Mouse (Mus musculus): Measurements from ENCODE around the gene Pglyrp4.
"Not testable (repeated sequence)": the region's sequence is repeated elsewhere in the genome, so short reads cannot be mapped to it uniquely, and the experiment has no call there.

Gene Pglyrp4

DNA sequence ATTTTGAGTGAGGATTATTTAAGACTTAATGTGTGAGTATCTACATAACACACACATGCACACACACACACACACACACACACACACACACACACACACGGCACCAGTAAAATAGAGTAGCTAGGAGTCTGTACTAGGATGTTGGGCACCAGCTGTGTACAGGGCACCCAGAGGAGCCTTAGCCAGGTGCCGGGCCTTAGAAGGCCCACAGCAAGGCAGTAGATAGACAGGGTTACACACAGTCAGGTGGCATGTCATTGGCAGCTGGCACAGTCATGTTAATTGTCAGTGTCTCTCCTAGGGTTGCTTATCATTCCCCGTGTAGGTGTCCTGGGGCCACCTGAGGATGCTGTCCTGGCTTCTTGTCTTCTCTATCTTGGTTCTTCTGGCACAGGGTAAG lies at the start of gene Pglyrp4:
Gene Pglyrp4, plus strand, starts transcription at position 301 of the 400 bp plus-strand sequence.
- no peak for DNase-seq

DNA sequence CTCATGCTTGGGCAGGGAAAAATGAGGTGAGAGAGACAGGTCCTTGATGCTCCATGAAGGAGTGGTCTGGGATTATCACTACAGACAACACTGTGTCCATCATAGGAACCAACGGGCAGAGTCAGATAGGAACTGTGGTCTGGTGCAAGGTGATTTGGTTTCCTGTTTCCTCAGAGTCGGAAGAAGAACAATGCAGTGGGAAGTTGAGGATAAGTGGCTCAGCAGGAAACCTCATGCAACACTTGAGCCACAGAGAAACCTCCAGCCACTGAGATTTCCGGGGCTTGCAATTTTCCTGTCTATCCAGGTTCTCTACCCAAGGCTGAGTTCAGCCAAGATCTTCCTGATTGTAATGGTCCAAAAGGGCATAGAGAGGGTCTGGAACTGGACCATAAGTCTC lies 48.0 kb upstream of the Pglyrp4 start:
- DNase-seq = no peak

- no peak for DNase-seq
Measured at GRCm38 (mm10) chr3:90683929-90684328, 42.8 kb upstream of the Pglyrp4 start.

GRCm38 (mm10) chr3:90686835-90687234 lies 39.9 kb upstream of the Pglyrp4 start:
- no peak for DNase-seq

- DNase-seq = no peak
Measured at GRCm38 (mm10) chr3:90693496-90693895, 33.2 kb upstream of the Pglyrp4 start.

GRCm38 (mm10) chr3:90695613-90696012 lies 31.1 kb upstream of the Pglyrp4 start, which contains the start of gene S100a9:
TSS of gene S100a9 (minus strand) at chr3:90695721.
- DNase-seq = no peak

DNA sequence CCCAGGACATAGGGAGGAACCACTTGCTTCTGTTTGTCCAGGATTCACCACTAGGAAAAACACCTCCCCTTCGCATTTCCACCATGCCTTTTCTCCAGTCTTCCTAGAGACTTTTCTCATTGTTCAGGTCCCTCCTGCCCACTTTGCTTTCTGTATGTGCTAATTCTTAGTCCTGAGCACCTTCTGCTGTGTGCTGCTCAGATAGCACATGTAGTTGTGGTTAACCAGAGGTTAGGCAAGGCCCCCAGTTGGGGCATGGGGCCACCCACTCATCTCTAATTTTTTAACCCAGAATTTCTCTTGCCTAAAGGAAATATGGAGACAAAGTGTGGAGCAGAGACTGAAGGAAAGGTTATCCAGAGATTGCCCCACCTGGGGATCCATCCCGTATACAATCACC lies 24.5 kb upstream of the Pglyrp4 start:
- no peak for DNase-seq

GRCm38 (mm10) chr3:90708523-90709202 lies 18.0 kb upstream of the Pglyrp4 start:
- no peak for DNase-seq

DNA sequence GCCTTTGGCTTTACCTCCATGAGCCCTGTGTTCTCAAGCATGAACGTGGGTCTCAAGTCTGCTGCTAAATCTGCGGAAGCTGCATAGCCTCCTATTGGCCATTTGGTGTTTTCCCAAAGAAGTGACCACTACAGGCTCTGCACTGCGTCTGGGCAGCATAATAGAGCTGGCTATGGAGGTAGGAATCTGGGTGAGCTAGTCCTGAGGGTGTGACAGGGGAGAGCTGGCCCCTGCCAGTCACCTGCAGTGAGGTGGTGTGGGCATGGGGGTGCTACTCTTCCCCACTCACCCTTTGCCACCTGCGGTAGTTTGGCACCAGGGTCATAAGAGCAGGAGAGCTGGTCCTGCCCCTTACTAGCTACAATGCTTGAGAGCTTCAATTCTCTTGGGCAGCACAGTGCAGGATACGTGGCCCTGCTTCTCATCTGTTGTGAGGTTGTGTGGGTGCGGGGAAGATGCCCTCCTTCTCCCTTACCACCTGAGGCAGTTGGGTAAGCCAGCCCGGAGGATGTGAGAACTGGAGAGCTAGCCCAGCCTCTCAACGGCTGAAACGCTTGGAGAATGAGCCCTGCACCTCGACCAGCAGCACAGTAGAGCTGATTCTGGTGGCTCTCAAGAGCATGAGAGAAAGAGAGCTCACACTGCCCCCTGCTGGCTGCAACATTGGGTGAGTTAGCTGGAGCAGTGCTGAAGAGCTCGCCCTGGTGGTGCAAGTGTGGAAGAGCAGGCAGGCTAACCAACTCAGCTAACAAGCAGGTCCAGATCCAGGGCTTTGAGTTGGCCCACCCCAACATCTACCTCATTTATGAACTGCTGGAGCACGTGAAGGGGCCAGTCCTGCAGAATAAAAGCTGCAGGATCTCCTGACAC lies 16.9 kb upstream of the Pglyrp4 start:
- peak; percentile 77 to 83 for DNase-seq

- no peak for DNase-seq
Measured at GRCm38 (mm10) chr3:90749658-90750057, 23.0 kb downstream of the Pglyrp4 start.

GRCm38 (mm10) chr3:90777776-90778175 lies 51.1 kb downstream of the Pglyrp4 start, which contains the start of gene Gm5849:
TSS of gene Gm5849 (minus strand) at chr3:90777876.
- not testable (repeated sequence) for DNase-seq

Measured in thymus, postnatal 36 days (tissue).